Mouse (Mus musculus): ENCODE data around the gene Glrp1.

DNA sequence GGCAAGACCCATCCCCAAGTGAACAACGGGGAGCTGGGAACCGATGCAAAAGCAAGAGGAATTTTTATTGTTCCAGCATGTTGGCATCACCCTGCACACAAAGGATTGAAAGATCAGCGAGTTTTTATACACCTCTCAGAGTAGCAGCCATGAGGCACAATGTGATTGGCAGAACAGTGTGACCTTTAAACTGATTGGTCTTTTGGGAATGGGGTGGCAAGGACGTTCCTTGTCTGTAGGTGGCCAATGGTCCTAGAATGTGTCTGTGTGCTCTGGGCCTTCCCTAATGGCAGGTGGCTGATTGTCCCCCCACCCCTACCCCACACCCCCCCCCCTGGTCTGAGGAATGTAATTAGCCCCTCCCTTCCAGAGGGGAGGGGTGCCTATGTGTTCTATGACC lies 50.7 kb downstream of the Glrp1 start:
- TF ChIP-seq CTCF (IDR thresholded peaks at IDR 0.05; ENCODE audit: low read depth): no peak
- TF ChIP-seq EP300 (IDR thresholded peaks at IDR 0.05; ENCODE audit: low read depth): no peak

All from liver, embryonic 14.5 days (tissue).